34 mouse cellular contexts compared by ENCODE assay signal in the genomic region with DNA sequence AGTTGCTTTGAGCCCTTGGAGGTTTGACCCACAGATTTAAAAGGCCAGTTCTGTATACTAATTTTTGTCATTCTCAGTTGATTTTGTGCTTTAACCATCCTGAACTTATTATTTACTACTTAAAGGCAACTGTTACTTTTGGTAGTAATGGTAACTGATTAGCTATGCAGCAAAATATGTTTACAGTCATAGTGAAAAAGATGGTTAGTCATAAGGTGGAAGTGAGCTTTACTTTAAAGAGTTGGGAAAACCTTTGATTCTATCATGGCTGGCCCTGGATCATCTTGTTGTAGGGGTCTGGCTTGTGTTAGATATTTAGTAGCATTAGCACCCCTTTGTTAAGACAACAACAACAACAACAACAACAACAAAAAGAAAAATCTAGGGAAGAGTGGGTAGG. TPM values are rescaled to one million over a fixed set of nuclear protein-coding genes. Genes with fewer than 3 reads are reported as not detected.
"Had no signal": no experiment of that assay in that cellular context is flagged by ENCODE, and none has a peak within 500 bp of the region (broad histone marks: within the 10 kb centered on the region; RNA-seq: fewer than 3 reads in every experiment).

No protein-coding gene starts in this region.

- H3K9me3 ChIP-seq: embryonic facial prominence, embryonic 10.5 days; embryonic facial prominence, embryonic 12.5 days; embryonic facial prominence, embryonic 13.5 days; embryonic facial prominence, embryonic 15.5 days; forebrain, embryonic 10.5 days; forebrain, embryonic 12.5 days; forebrain, embryonic 13.5 days; forebrain, embryonic 15.5 days had no signal

- H3K4me3 ChIP-seq: embryonic facial prominence, embryonic 10.5 days; embryonic facial prominence, embryonic 12.5 days; embryonic facial prominence, embryonic 13.5 days; embryonic facial prominence, embryonic 15.5 days; erythroblast, embryonic 14.5 days; forebrain, embryonic 10.5 days; forebrain, embryonic 12.5 days; forebrain, embryonic 13.5 days; forebrain, embryonic 15.5 days; gastrocnemius, adult 2 months; heart, adult 2 months had no signal

- DNase-seq: cerebellum, adult 9-10 months; cerebellum, adult 9-11 months; cerebellum, postnatal 10 days; cerebellum, postnatal 14 days; cerebellum, postnatal 25 days; cerebellum, postnatal 36 days; embryo, embryonic 11 days; forebrain, postnatal 0 days; gastrocnemius, adult 2 months; gastrocnemius, postnatal 10 days; gastrocnemius, postnatal 14 days; gastrocnemius, postnatal 25 days; gastrocnemius, postnatal 36 days; heart, adult 11 months; heart, adult 18-20 months; heart, adult 2 months had no signal

- H3K27ac ChIP-seq: embryonic facial prominence, embryonic 10.5 days; embryonic facial prominence, embryonic 12.5 days; embryonic facial prominence, embryonic 13.5 days; embryonic facial prominence, embryonic 15.5 days; forebrain, embryonic 10.5 days; forebrain, embryonic 12.5 days; forebrain, embryonic 13.5 days; forebrain, embryonic 15.5 days; gastrocnemius, adult 2 months; heart, adult 2 months had no signal

- H3K27me3 ChIP-seq: embryonic facial prominence, embryonic 12.5 days; embryonic facial prominence, embryonic 13.5 days; embryonic facial prominence, embryonic 15.5 days; forebrain, embryonic 12.5 days; forebrain, embryonic 13.5 days; forebrain, embryonic 15.5 days had no signal

- H3K4me1 ChIP-seq: embryonic facial prominence, embryonic 10.5 days; embryonic facial prominence, embryonic 12.5 days; embryonic facial prominence, embryonic 13.5 days; embryonic facial prominence, embryonic 15.5 days; forebrain, embryonic 10.5 days; forebrain, embryonic 12.5 days; forebrain, embryonic 13.5 days; forebrain, embryonic 15.5 days had no signal

- H3K36me3 ChIP-seq: embryonic facial prominence, embryonic 10.5 days; embryonic facial prominence, embryonic 12.5 days; embryonic facial prominence, embryonic 13.5 days; embryonic facial prominence, embryonic 15.5 days; forebrain, embryonic 10.5 days; forebrain, embryonic 12.5 days; forebrain, embryonic 15.5 days had no signal

- H3K4me2 ChIP-seq: embryonic facial prominence, embryonic 12.5 days; embryonic facial prominence, embryonic 13.5 days; embryonic facial prominence, embryonic 15.5 days; forebrain, embryonic 12.5 days; forebrain, embryonic 13.5 days; forebrain, embryonic 15.5 days had no signal

- H3K9ac ChIP-seq: embryonic facial prominence, embryonic 12.5 days; embryonic facial prominence, embryonic 13.5 days; embryonic facial prominence, embryonic 15.5 days; forebrain, embryonic 12.5 days; forebrain, embryonic 13.5 days; forebrain, embryonic 15.5 days; forebrain, postnatal 0 days had no signal

RNA-seq across cellular contexts. Expression of a gene that starts 13.6 kb away (rescaled TPM):
- polyA plus RNA-seq: erythroblast, embryonic 14.5 days had no signal

RNA-seq across cellular contexts. Expression of a gene that starts 14.1 kb away (rescaled TPM):
- total RNA-seq: common myeloid progenitor, adult 5-6 weeks; forebrain, postnatal 0 days; granulocyte monocyte progenitor cell, adult 5-6 weeks had no signal
- polyA plus RNA-seq: cortical plate, adult 2 months; embryonic facial prominence, embryonic 10.5 days; embryonic facial prominence, embryonic 11.5 days; embryonic facial prominence, embryonic 13.5 days; embryonic facial prominence, embryonic 14.5 days; embryonic facial prominence, embryonic 15.5 days; erythroblast, embryonic 14.5 days; forebrain, embryonic 10.5 days; forebrain, embryonic 11.5 days; forebrain, embryonic 12.5 days; forebrain, embryonic 13.5 days; forebrain, embryonic 14.5 days; forebrain, embryonic 15.5 days; forebrain, embryonic 16.5 days; forebrain, postnatal 0 days; frontal cortex, adult 2 months; heart, adult 2 months had no signal

RNA-seq across cellular contexts. Expression of a gene that starts 47.3 kb away (rescaled TPM):
- total RNA-seq: common myeloid progenitor, adult 5-6 weeks; forebrain, postnatal 0 days had no signal
- polyA plus RNA-seq: cortical plate, adult 2 months; embryonic facial prominence, embryonic 10.5 days; erythroblast, embryonic 14.5 days; forebrain, embryonic 10.5 days; forebrain, embryonic 12.5 days; forebrain, embryonic 13.5 days; forebrain, embryonic 16.5 days; forebrain, postnatal 0 days; frontal cortex, adult 2 months had no signal
